Mouse (Mus musculus) lung, embryonic 16.5 days (tissue): ENCODE data around the gene Bdnf. TPM values are rescaled to one million over a fixed set of nuclear protein-coding genes. Genes with fewer than 3 reads are reported as not detected.
A peak's percentile ranks its signal among the peaks of the same experiment; 100 is the strongest.

ENCODE experiments used
- ATAC-seq: fragments of 200-750 bp; cut with Nextera tagmentation; 2 replicates; pipeline ENCODE4 v1.8.0; 2017; ENCODE audit warnings: low read depth, mild to moderate bottlenecking, moderate library complexity
- H3K27ac ChIP-seq: fragments of 300-500 bp; sonication (generic); 2 replicates; pipeline ENCODE4 v1.5.1; 2014; ENCODE audit warnings: mild to moderate bottlenecking, control low read depth, low read length
- H3K27me3 ChIP-seq: fragments of 300-500 bp; sonication (generic); 2 replicates; pipeline ENCODE4 v1.6.1; 2014; ENCODE audit warnings: low read depth, low read length, mixed read lengths; ENCODE audit not compliant: control insufficient read depth, insufficient read depth
- H3K36me3 ChIP-seq: fragments of 300-500 bp; sonication (generic); 2 replicates; pipeline ENCODE4 v1.6.1; 2014; ENCODE audit warnings: low read length; ENCODE audit not compliant: control insufficient read depth, insufficient read depth
- H3K4me1 ChIP-seq: fragments of 300-500 bp; sonication (generic); replicated peaks from 2 replicates; pipeline ENCODE4 v1.6.1; 2014; ENCODE audit warnings: low read length, mixed read lengths; ENCODE audit not compliant: control insufficient read depth, insufficient read depth
- H3K4me2 ChIP-seq: fragments of 300-500 bp; sonication (generic); 2 replicates; pipeline ENCODE4 v1.6.1; 2014; ENCODE audit warnings: low read depth, low read length, control low read depth
- H3K4me3 ChIP-seq: fragments of 300-500 bp; sonication (generic); 2 replicates; pipeline ENCODE4 v1.5.1; 2014; ENCODE audit warnings: mild to moderate bottlenecking, low read length, control low read depth
- H3K9ac ChIP-seq: fragments of 300-500 bp; sonication (generic); 2 replicates; pipeline ENCODE4 v1.6.1; 2014; ENCODE audit warnings: low read length, control low read depth
- H3K9me3 ChIP-seq: fragments of 300-500 bp; sonication (generic); 2 replicates; pipeline ENCODE4 v1.6.1; 2016; ENCODE audit warnings: low read length; ENCODE audit not compliant: control insufficient read depth
- WGBS: fragments of 180-500 bp; shearing (Covaris S2); extraction: QIAGEN DNeasy Blood & Tissue Kit; methylation state at CpG from one replicate; pipeline ENCODE4 v1.1.7; 2014; 5-methylcytosine and 5-hydroxymethylcytosine counted together
- polyA plus RNA-seq: library from polyadenylated mRNA; unstranded; fragments of >200 nt; fragmentation: Nextera tagmentation; extraction: Ambion mirVana; gene quantifications from 2 replicates; pipeline ENCODE4 v1.2.1, GENCODE M21; 2015

Bdnf gene
- polyA plus RNA-seq, 1 experiment from 2014 or later, result 0.79 TPM

- H3K4me1 ChIP-seq, result peaks cover 5% of the 10 kb centered on the region; the same call in 1 of the 2 replicates
- no peak overlapping the region for H3K4me2 ChIP-seq
- H3K9me3 ChIP-seq, result no peaks in the 10 kb centered on the region
- H3K27me3 ChIP-seq, result peaks cover 30% of the 10 kb centered on the region
- ATAC-seq, result no peak
- H3K27ac ChIP-seq, result no peak overlapping the region
- 33% methylated on average over 4 of the region's 4 CpGs for whole genome bisulfite sequencing
- no peak overlapping the region for H3K4me3 ChIP-seq
- no peaks in the 10 kb centered on the region for H3K36me3 ChIP-seq
- no peak overlapping the region for H3K9ac ChIP-seq
These were observed 22.7 kb downstream of the Bdnf start for GRCm38 (mm10) chr2:109697151-109697550.

GRCm38 (mm10) chr2:109700291-109700690, 25.8 kb downstream of the Bdnf start:
- no peaks in the 10 kb centered on the region for H3K9me3 ChIP-seq
- H3K9ac ChIP-seq, result no peak overlapping the region
- no peak overlapping the region for H3K27ac ChIP-seq
- H3K36me3 ChIP-seq, result no peaks in the 10 kb centered on the region
- H3K4me2 ChIP-seq, result no peak overlapping the region
- no peak overlapping the region for H3K4me3 ChIP-seq
- WGBS, result 62% methylated on average over 5 of the region's 5 CpGs
- ATAC-seq, result no peak
- no peaks in the 10 kb centered on the region for H3K4me1 ChIP-seq
- H3K27me3 ChIP-seq, result no peaks in the 10 kb centered on the region; the same call in 1 of the 2 replicates

- no peak overlapping the region for H3K4me2 ChIP-seq
- 75% methylated on average over 4 of the region's 4 CpGs for WGBS
These were observed 29.1 kb downstream of the Bdnf start for GRCm38 (mm10) chr2:109703588-109703987.

GRCm38 (mm10) chr2:109704053-109704452, 29.6 kb downstream of the Bdnf start:
- WGBS, result 78% methylated on average over 5 of the region's 5 CpGs

More at GRCm38 (mm10) chr2:109703588-109703987, 29.1 kb downstream of the Bdnf start:
- H3K9ac ChIP-seq, result no peak overlapping the region
- no peaks in the 10 kb centered on the region for H3K27me3 ChIP-seq
- no peak overlapping the region for H3K4me3 ChIP-seq
- ATAC-seq, result no peak
- no peaks in the 10 kb centered on the region for H3K36me3 ChIP-seq
- H3K4me1 ChIP-seq, result no peaks in the 10 kb centered on the region
- H3K9me3 ChIP-seq, result no peaks in the 10 kb centered on the region
- no peak overlapping the region for H3K27ac ChIP-seq

GRCm38 (mm10) chr2:109706524-109706923, 32.0 kb downstream of the Bdnf start:
- Histone ChIP-seq H3K4me1 (no peaks in the 10 kb centered on the region), H3K9ac (no peak overlapping the region), H3K27me3 (no peaks in the 10 kb centered on the region), H3K9me3 (no peaks in the 10 kb centered on the region), H3K4me2 (no peak overlapping the region), H3K27ac (no peak overlapping the region), H3K36me3 (no peaks in the 10 kb centered on the region), H3K4me3 (no peak overlapping the region)
- ATAC-seq, result no peak
- WGBS, result 77% methylated on average over 8 of the region's 8 CpGs

More at GRCm38 (mm10) chr2:109704053-109704452, 29.6 kb downstream of the Bdnf start:
- Histone ChIP-seq H3K9me3 (no peaks in the 10 kb centered on the region), H3K9ac (no peak overlapping the region), H3K4me2 (no peak overlapping the region), H3K4me3 (no peak overlapping the region), H3K27me3 (no peaks in the 10 kb centered on the region), H3K27ac (no peak overlapping the region), H3K4me1 (no peaks in the 10 kb centered on the region), H3K36me3 (no peaks in the 10 kb centered on the region)
- ATAC-seq, result no peak

- Histone ChIP-seq H3K4me2 (no peak overlapping the region), H3K9ac (no peak overlapping the region), H3K27me3 (no peaks in the 10 kb centered on the region), H3K27ac (no peak overlapping the region), H3K4me3 (no peak overlapping the region), H3K36me3 (no peaks in the 10 kb centered on the region), H3K9me3 (no peaks in the 10 kb centered on the region), H3K4me1 (no peaks in the 10 kb centered on the region)
- 87% methylated on average over 7 of the region's 7 CpGs for WGBS
- ATAC-seq, result no peak
These were observed 34.8 kb downstream of the Bdnf start for GRCm38 (mm10) chr2:109709346-109709745.

GRCm38 (mm10) chr2:109711049-109711448, 36.5 kb downstream of the Bdnf start:
- 80% methylated on average over 1 of the region's 1 CpGs for WGBS
- H3K36me3 ChIP-seq, result no peaks in the 10 kb centered on the region
- ATAC-seq, result no peak
- H3K27me3 ChIP-seq, result no peaks in the 10 kb centered on the region
- no peak overlapping the region for H3K4me2 ChIP-seq
- H3K4me3 ChIP-seq, result no peak overlapping the region
- no peaks in the 10 kb centered on the region for H3K4me1 ChIP-seq
- H3K9me3 ChIP-seq, result no peaks in the 10 kb centered on the region
- no peak overlapping the region for H3K9ac ChIP-seq
- H3K27ac ChIP-seq, result no peak overlapping the region

GRCm38 (mm10) chr2:109725261-109725660, 50.8 kb downstream of the Bdnf start:
- Histone ChIP-seq H3K4me3 (no peak overlapping the region), H3K4me2 (no peak overlapping the region), H3K36me3 (no peaks in the 10 kb centered on the region), H3K4me1 (no peaks in the 10 kb centered on the region), H3K27ac (no peak overlapping the region), H3K27me3 (no peaks in the 10 kb centered on the region), H3K9ac (no peak overlapping the region), H3K9me3 (no peaks in the 10 kb centered on the region)
- WGBS, result 55% methylated on average over 3 of the region's 3 CpGs
- ATAC-seq, result peak; percentile 66

GRCm38 (mm10) chr2:109725831-109726230, 51.3 kb downstream of the Bdnf start:
- H3K27me3 ChIP-seq, result no peaks in the 10 kb centered on the region
- whole genome bisulfite sequencing, result 38% methylated on average over 6 of the region's 6 CpGs
- H3K9me3 ChIP-seq, result no peaks in the 10 kb centered on the region
- H3K4me1 ChIP-seq, result no peaks in the 10 kb centered on the region
- H3K4me2 ChIP-seq, result no peak overlapping the region
- no peak overlapping the region for H3K4me3 ChIP-seq
- no peak overlapping the region for H3K9ac ChIP-seq
- H3K27ac ChIP-seq, result no peak overlapping the region
- no peaks in the 10 kb centered on the region for H3K36me3 ChIP-seq
- ATAC-seq, result no peak

GRCm38 (mm10) chr2:109729221-109729620, 54.7 kb downstream of the Bdnf start:
- Histone ChIP-seq H3K4me2 (no peak overlapping the region), H3K27ac (no peak overlapping the region), H3K9ac (no peak overlapping the region), H3K4me3 (no peak overlapping the region), H3K4me1 (0 out of 2 replicates have a peak, but pooled peaks cover 2% of the 10 kb centered on the region), H3K36me3 (no peaks in the 10 kb centered on the region), H3K27me3 (no peaks in the 10 kb centered on the region), H3K9me3 (no peaks in the 10 kb centered on the region)
- 84% methylated on average over 1 of the region's 1 CpGs for WGBS
- ATAC-seq, result no peak
